Mouse (Mus musculus) cerebellum, adult 9-11 months (tissue): ENCODE measurements at regions not wholly inside any gene's neighbourhood (a gene's known extent, or its start where the extent isn't known, plus 50 kb on each side); places are given as distances from the start of the nearest gene placed in this dataset.

Experiments
- DNase-seq: peaks from one replicate; pipeline ENCODE4 v3.0.0; 2022

- DNase-seq, result no peak
Observed at GRCm38 (mm10) chr8:34368556-34368955, 257.0 kb upstream of the Gm10131 start.

GRCm38 (mm10) chr8:34364446-34365035 lies 253.0 kb upstream of the Gm10131 start:
- no peak for DNase-seq

- DNase-seq, result no peak
Observed at GRCm38 (mm10) chr8:34363679-34364078, 252.1 kb upstream of the Gm10131 start.

GRCm38 (mm10) chr8:34363131-34363530 lies 251.6 kb upstream of the Gm10131 start:
- no peak for DNase-seq

GRCm38 (mm10) chr8:34361377-34361776 lies 249.8 kb upstream of the Gm10131 start:
- DNase-seq, result no peak

GRCm38 (mm10) chr8:34359776-34360175 lies 248.2 kb upstream of the Gm10131 start:
- no peak for DNase-seq

GRCm38 (mm10) chr8:34355059-34355458 lies 243.5 kb upstream of the Gm10131 start:
- DNase-seq, result no peak

- no peak for DNase-seq
Observed at GRCm38 (mm10) chr8:34353140-34353855, 241.8 kb upstream of the Gm10131 start.

GRCm38 (mm10) chr8:34334851-34335250 lies 223.3 kb upstream of the Gm10131 start:
- no peak for DNase-seq

- no peak for DNase-seq
Observed at GRCm38 (mm10) chr8:34331673-34332072, 220.1 kb upstream of the Gm10131 start.

GRCm38 (mm10) chr8:34326614-34326965 lies 215.1 kb upstream of the Gm10131 start:
- DNase-seq, result no peak

- peak; percentile 18 for DNase-seq
Observed at GRCm38 (mm10) chr8:34325841-34326613, 214.5 kb upstream of the Gm10131 start.

GRCm38 (mm10) chr8:34320158-34320587 lies 208.6 kb upstream of the Gm10131 start:
- no peak for DNase-seq

- DNase-seq, result no peak
Observed at GRCm38 (mm10) chr8:34319719-34320118, 208.2 kb upstream of the Gm10131 start.

- no peak for DNase-seq
Observed at GRCm38 (mm10) chr8:34315233-34315632, 203.7 kb upstream of the Gm10131 start.

- no peak for DNase-seq
Observed at GRCm38 (mm10) chr8:34305542-34306485, 194.3 kb upstream of the Gm10131 start.

- no peak for DNase-seq
Observed at GRCm38 (mm10) chr8:34303815-34304214, 192.3 kb upstream of the Gm10131 start.

GRCm38 (mm10) chr8:34300331-34300903 lies 188.9 kb upstream of the Gm10131 start:
- DNase-seq, result no peak

- no peak for DNase-seq
Observed at GRCm38 (mm10) chr8:34294721-34295120, 183.2 kb upstream of the Gm10131 start.

GRCm38 (mm10) chr8:34290670-34291069 lies 179.1 kb upstream of the Gm10131 start:
- no peak for DNase-seq

GRCm38 (mm10) chr8:34287801-34288200 lies 176.3 kb upstream of the Gm10131 start:
- DNase-seq, result no peak

- DNase-seq, result no peak
Observed at GRCm38 (mm10) chr8:34284576-34284975, 173.0 kb upstream of the Gm10131 start.
